8 mouse cellular contexts compared by ENCODE assay signal in the genomic region with DNA sequence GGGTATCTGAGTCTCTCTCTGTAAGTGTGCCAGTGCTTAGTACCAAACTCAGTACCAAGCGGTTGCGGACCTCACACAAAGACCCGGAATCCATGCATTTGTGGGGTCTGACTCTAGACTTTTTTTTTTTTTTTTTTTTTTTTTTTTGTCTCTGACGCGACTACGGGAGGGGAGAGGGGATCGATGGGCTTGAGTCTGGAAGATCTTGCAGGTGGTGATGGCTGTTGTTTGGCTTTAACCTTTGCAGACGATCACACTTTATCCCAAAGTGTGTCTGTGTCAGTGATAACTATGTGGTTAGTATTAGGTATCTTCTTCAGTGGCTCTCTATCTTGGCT. TPM values are rescaled to one million over a fixed set of nuclear protein-coding genes. Genes with fewer than 3 reads are reported as not detected.
DNase-seq lines count a peak whose midpoint lies in the region; ATAC-seq and TF ChIP-seq lines count a peak whose summit lies in the region.

No protein-coding gene starts in this region.

- 5% methylated on average over 8 of the region's 8 CpGs for WGBS in neural tube, embryonic 12.5 days

- H3K4me1 ChIP-seq in neural tube, embryonic 12.5 days, result no peaks in the 10 kb centered on the region

- DNase-seq in left cerebral cortex, adult 2 months (ENCODE audit: extremely low spot score in 1 of 2, low spot score in 2 of 2), result no peak
- DNase-seq in left cerebral cortex, postnatal 4 days, result no peak
- DNase-seq in c-Kit-positive CD71-positive TER-119-negative erythroid progenitor cells, embryonic 14.5 days (ENCODE audit: low read depth), result peak; percentile 6
- DNase-seq in induced T-regulatory cell, adult 2 months (ENCODE audit: low read depth), result peak; percentile 15
- no peak for DNase-seq in urinary bladder, postnatal 10 days (ENCODE audit: low spot score)
- DNase-seq in left cerebral cortex, postnatal 36 days (ENCODE audit: low spot score in 2 of 2), result no peak
- no peak for DNase-seq in layer of hippocampus, adult 9-11 months

- TF ChIP-seq CTCF in left cerebral cortex, adult 2 months (IDR thresholded peaks at IDR 0.05), result no peak

- peaks cover 38% of the 10 kb centered on the region for H3K36me3 ChIP-seq in neural tube, embryonic 12.5 days

- H3K27ac ChIP-seq in left cerebral cortex, adult 2 months, result no peak overlapping the region
- H3K27ac ChIP-seq in neural tube, embryonic 12.5 days, result no peak overlapping the region

- intact Hi-C loops in left cerebral cortex, adult 2 months (cut with DNase I), result loop anchor here (2.0 kb wide), 1 partner anchor 56 kb away; a partner anchor contains a TSS
- intact Hi-C loops in left cerebral cortex, postnatal 4 days (cut with DNase I), result loop anchor here (10.0 kb wide), 1 partner anchor 54 kb away; a partner anchor contains a TSS
- intact Hi-C loops in left cerebral cortex, postnatal 36 days (cut with DNase I), result loop anchor here (5.0 kb wide), 1 partner anchor 52 kb away; no protein-coding TSS in a partner anchor

- H3K4me3 ChIP-seq in left cerebral cortex, adult 2 months, result peak overlapping the region; percentile 75
- peak overlapping the region; percentile 90 for H3K4me3 ChIP-seq in neural tube, embryonic 12.5 days

- H3K9ac ChIP-seq in neural tube, embryonic 12.5 days, result peak overlapping the region; percentile 94

- H3K9me3 ChIP-seq in neural tube, embryonic 12.5 days, result peaks cover 17% of the 10 kb centered on the region

- no peaks in the 10 kb centered on the region for H3K27me3 ChIP-seq in neural tube, embryonic 12.5 days (replicated peaks)

- ATAC-seq in neural tube, embryonic 12.5 days (ENCODE audit: low FRiP score, low read depth), result no peak

- peak overlapping the region; percentile 61 for H3K4me2 ChIP-seq in neural tube, embryonic 12.5 days (replicated peaks)

RNA-seq across cellular contexts. Expression of a gene that starts 0.9 kb away (rescaled TPM):
- total RNA-seq in left cerebral cortex, adult 2 months (2021), result 10 to 100 TPM; 13.4 to 15.1 TPM
- 10 to 100 TPM; 22.3 to 25.9 TPM for total RNA-seq in left cerebral cortex, postnatal 4 days (2021)
- polyA plus RNA-seq in neural tube, embryonic 12.5 days (2016; fragmentation: Nextera tagmentation; extraction: Ambion mirVana), result 42.3 and 47.6 TPM in 2 replicates
- total RNA-seq in left cerebral cortex, postnatal 36 days (2021), result 10 to 100 TPM; 11.1 to 16.0 TPM

RNA-seq across cellular contexts. Expression of a gene that starts 33.3 kb away (rescaled TPM):
- not detected for total RNA-seq in left cerebral cortex, adult 2 months (2021)
- total RNA-seq in left cerebral cortex, postnatal 4 days (2021), result not detected
- polyA plus RNA-seq in neural tube, embryonic 12.5 days (2016; fragmentation: Nextera tagmentation; extraction: Ambion mirVana), result not detected in 2 replicates
- not detected for total RNA-seq in left cerebral cortex, postnatal 36 days (2021)

RNA-seq across cellular contexts. Expression of a gene that starts 56.4 kb away (rescaled TPM):
- total RNA-seq in left cerebral cortex, adult 2 months (2021), result 1 to 10 TPM; 8.6 to 8.7 TPM
- total RNA-seq in left cerebral cortex, postnatal 4 days (2021), result 10 to 100 TPM; 10.2 to 11.9 TPM
- 4.9 and 5.3 TPM in 2 replicates for polyA plus RNA-seq in neural tube, embryonic 12.5 days (2016; fragmentation: Nextera tagmentation; extraction: Ambion mirVana)
- total RNA-seq in left cerebral cortex, postnatal 36 days (2021), result 1 to 10 TPM; 7.6 to 7.7 TPM

Comparison
In these comparisons a context has a peak if more than half of its experiments do, and no peak if none do; other contexts are left out.
1. DNase-seq: peak in c-Kit-positive CD71-positive TER-119-negative erythroid progenitor cells, embryonic 14.5 days (single experiment) and induced T-regulatory cell, adult 2 months (single experiment); none in left cerebral cortex, adult 2 months (0 of 2), left cerebral cortex, postnatal 4 days (single experiment), urinary bladder, postnatal 10 days (single experiment), left cerebral cortex, postnatal 36 days (0 of 2) and layer of hippocampus, adult 9-11 months (single experiment).